Mouse (Mus musculus) heart, postnatal 4 days (tissue): ENCODE data around the gene Tgfbr3. TPM values are rescaled to one million over a fixed set of nuclear protein-coding genes. Genes with fewer than 3 reads are reported as not detected.
A peak's percentile ranks its signal among the peaks of the same experiment; 100 is the strongest.

Source experiments
- DNase-seq: peaks from one replicate; pipeline ENCODE4 v3.0.0; 2021
- total RNA-seq, 2 experiments: library from RNA; stranded (reverse); gene quantifications; 2 replicates each; pipeline ENCODE4 v1.2.3; 2021

The Tgfbr3 gene
- total RNA-seq, 2 experiments from 2014 or later, result 28.5 to 28.9 TPM

GRCm38 (mm10) chr5:107204306-107204705 is 85.1 kb downstream of the Tgfbr3 start:
- no peak for DNase-seq

DNA sequence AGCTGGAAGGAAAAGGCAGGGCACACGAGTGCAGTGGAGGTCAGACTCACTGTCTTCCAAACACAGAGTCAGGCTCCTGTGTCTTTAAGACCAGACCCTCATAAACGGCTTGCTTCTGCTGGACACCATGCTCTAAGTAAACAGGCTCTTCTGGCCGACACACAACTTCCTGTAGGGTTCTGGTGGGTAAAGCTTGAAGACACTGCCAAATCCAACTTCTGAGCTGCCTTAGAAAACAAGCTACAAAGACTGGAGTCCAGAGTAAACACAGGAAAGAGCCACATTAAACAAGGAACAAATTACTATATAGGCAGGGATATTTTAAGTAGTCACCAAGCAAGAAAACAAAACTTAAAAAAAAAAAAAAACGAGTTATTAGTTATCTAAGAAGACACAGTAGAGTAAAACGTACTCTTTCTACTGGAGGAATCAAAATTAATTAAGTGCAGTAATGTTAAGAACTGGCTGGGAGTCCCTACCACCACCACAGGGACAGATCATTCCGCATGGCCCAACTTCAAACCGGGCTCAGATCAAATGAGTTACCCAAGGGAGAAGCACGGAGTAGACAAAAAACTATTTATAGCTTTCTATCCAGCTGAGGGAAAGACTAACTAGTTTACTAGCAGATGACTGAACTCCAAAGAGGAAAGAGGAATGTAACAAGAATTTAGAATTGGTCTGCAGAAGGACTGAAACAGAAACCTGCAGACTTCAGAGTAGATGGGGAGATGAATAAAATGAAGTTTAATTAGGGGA is 86.4 kb downstream of the Tgfbr3 start:
- no peak for DNase-seq

GRCm38 (mm10) chr5:107201509-107202182 is 87.8 kb downstream of the Tgfbr3 start:
- no peak for DNase-seq

DNA sequence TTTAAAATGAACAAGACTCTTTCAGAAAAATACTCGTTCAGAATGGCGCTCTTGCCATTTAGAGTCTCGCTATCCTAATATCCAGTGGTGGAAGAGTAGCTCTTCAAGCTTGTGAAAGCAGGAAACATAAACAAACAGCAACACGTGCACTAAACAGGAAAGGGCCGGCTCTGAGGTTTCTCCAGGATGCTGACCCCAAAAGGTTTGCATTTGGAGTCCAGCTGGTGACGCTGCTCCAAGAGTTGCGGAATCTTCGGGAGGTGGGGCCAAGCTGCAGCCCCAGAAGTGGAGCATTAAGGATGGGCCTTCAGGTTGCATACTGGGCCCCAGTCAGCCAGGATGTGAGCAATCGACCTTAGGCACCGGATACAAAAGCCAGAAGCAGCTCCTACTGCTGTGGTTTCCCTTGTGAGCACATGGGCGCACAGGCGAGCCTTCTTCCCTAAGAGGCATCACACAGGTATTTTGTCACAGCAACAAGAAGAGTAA is 88.5 kb downstream of the Tgfbr3 start:
- DNase-seq, result peak; percentile 30

DNA sequence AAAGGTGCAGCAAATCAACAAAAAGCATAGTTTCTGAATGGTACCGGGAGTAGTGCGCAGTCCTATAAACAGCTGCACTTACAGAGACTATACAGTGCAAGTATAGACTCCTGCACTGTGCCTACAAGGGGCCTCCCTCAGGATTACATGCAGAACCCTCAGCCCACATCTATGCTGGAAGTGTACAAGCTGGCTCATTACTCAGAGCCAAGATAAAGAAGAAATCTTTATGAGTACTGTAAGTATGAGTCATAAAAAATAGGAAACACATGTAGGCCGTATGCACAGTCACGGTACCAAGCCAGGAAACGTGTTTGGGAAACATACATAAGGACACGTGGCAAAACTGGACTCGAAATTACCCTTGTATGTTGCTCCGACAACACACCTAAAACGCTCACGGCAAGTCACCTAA is 89.2 kb downstream of the Tgfbr3 start:
- DNase-seq, result no peak

GRCm38 (mm10) chr5:107195751-107196395 is 93.6 kb downstream of the Tgfbr3 start:
- DNase-seq, result no peak

DNA sequence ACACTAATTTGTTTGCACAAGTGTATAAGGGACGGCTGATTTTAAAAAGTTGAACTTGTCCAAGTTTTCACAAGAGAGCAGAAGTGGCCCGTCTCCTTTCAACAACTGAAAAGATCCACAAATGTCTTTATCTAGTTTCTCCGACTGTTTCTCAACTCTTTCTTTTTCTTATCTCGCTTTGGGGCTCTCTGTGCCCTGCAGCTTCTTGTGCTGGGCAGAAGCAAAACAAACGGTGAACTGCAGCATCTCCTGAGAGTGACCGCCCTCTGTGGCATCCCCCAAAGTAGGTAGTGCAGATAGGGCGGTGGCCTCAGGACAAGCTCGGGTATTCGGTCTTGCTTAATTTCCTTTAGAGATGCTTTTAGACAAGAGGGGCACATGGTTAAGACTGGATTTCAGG is 96.3 kb downstream of the Tgfbr3 start:
- no peak for DNase-seq

DNA sequence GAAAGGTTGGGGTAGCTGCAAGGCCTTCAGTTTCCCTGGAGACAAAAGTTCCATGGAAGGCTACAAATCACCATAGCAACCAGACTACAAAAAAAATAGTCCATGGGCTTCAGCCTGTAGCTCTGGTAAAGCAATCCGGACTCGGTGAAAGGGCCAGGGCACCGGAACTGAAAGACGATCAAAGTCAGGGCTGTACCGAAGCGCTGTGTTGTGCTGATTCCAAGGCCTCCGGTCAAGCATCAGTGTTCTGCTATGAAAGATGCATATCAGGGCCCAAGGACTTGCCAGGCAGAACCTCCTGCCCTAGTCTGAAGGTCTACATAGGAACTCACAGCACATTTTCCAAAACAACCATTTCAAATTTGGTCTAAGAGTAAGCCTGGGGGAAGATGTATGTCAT is 97.1 kb downstream of the Tgfbr3 start:
- DNase-seq, result no peak

GRCm38 (mm10) chr5:107188551-107188950 is 100.9 kb downstream of the Tgfbr3 start:
- DNase-seq, result no peak

- DNase-seq, result no peak
Observed at GRCm38 (mm10) chr5:107186206-107186605, 103.2 kb downstream of the Tgfbr3 start.

DNA sequence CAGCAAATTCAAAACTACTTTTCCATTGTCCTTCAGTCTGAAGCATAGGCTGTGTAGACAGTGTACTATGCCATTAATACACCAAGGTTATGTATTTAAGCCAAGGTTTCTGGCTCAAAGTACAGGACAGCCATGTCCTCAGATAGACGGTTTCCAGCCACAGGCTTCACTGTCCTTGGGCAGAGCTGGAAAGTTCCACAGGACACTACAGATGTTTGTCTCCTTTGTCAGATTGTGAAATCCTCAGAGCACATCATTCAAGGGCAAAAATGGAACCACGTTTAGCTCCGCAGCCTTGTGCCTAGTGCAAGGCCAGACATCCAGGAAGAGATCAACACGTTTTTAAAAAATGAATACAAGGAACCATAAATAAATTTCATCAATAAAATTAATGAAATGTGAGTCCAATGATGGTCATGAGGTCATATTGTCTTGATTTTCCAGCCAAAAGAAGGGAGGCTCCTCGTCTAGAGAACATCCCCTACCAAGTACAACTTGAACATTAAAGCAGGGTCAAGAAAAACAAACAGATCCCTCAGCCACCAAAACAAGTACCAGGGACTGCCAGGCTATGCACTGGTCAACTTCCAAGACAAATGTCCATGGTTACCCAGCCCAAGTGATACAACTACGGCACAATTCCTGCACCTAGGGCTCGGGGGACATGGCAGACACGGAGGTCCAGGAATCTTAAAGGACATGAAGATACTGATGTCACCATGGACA is 105.1 kb downstream of the Tgfbr3 start:
- no peak for DNase-seq

DNA sequence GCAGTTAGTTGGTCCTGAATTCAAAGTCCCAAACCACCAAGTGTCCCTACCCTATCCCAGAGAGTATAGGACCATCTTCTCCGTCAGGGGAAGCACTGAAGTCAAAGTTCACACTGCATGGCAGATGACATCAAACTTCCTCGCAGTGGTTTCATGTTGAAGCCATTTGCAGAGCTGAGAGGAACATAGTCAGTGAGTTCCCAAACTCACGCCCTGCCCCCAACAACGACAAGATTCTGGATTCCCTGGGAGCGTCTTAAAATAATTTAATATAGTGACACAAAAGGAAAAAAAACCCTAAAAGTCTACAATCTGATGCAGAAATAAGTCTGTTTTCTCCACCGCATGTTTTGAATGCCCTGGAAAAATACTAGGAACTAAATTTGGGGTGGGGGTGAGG is 105.9 kb downstream of the Tgfbr3 start:
- DNase-seq, result no peak

DNA sequence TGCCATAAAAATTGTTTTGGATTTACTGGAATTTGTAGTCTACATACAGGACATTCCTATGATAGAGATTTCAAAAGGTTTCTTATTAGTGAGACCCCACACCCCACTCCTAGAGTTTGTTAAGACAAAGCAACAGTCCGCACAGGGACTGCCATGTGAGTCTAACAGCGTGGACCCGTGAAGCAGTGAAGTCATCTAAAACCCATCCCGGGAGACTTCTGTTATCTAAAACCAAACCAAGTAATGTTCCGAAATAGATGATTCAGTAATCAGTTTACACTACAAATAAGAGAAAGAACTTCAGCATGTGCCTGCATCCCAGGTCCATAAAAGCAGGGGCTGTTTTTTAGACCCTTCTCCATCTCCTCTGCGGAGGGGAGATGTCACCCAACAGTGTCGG is 106.7 kb downstream of the Tgfbr3 start:
- DNase-seq, result no peak

DNA sequence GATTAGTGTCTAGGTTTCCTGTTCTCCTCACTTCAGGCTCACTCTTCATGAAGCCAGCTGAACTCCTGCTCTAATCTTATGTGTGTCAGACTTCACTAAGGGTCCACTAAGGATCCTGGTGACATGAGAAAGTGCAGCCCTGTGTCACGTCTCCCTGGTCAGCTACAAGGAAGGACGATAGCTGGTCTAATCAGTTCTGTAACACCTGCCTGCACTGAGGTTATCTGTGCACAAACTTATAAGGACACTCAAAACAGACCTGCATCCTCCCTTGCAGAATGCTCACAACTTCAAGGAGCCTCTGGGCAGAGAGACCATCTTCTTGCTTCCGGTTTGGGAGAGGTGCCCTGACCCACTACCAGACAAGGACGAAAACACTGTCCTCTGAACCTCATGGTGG is 107.6 kb downstream of the Tgfbr3 start:
- DNase-seq, result no peak

GRCm38 (mm10) chr5:107179194-107179593 is 110.2 kb downstream of the Tgfbr3 start:
- DNase-seq, result no peak

DNA sequence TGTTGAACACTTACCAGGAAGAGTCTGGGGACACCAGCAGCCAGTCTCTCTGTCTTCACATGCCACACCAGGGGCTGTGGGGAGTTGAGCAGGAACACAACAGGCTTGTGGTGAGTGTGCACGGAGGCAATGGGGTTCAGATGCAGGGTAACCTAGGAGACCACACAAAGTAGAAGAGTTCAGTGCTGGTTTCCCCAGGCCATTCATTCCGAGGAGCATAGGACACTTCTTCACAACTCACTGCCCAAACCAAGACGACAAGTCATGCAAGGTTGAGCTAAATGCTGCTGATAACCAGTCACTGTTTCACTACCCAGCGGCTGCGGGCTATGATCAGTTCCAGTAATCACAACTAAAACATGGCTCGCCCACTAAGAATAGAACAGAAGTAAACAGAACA is 111.6 kb downstream of the Tgfbr3 start:
- DNase-seq, result no peak

GRCm38 (mm10) chr5:107177248-107177647 is 112.2 kb downstream of the Tgfbr3 start:
- no peak for DNase-seq

- no peak for DNase-seq
Observed at GRCm38 (mm10) chr5:107176796-107177195, 112.6 kb downstream of the Tgfbr3 start.

GRCm38 (mm10) chr5:107176196-107176595 is 113.2 kb downstream of the Tgfbr3 start:
- no peak for DNase-seq

DNA sequence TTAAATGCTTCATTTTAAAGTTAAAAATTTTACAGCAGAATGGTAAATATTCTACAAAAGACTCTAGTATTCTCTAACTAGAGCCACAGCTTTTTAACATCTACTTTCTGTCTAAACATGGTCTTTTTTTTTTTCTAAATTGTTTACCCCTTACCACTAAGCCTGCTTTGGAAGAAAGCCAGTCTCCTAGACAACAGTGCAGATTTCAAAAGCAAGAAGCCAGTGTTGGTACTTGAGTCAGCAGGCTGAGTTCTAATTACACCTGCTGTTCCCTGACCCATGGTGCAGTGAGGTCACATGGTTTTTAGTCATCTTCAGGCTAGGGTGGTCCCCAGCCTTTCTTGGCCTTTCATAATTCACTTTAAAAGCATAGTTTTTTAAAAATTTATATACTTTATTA is 115.2 kb downstream of the Tgfbr3 start:
- DNase-seq, result no peak

DNA sequence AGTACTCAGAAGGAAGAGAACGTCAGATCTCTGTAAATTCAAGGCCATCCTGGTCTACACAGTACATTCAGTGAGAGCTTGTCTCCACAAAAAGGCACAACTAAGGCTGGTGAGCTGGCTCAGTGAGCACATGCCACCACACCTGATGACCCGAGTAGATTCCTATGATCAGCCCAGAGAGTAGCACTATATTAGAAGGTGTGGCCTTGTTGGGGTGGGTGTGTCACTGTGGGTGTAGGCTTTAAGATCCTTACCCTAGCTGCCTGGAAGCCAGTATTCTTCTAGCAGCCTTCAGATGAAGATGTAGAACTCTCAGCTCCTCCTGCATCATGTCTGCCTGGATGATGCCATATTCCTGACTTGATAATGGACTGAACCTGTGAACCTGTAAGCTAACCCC is 115.9 kb downstream of the Tgfbr3 start:
- no peak for DNase-seq

GRCm38 (mm10) chr5:107171861-107172260 is 117.6 kb downstream of the Tgfbr3 start:
- no peak for DNase-seq

GRCm38 (mm10) chr5:107169796-107170195 is 119.6 kb downstream of the Tgfbr3 start:
- DNase-seq, result no peak
